Mouse (Mus musculus) right cerebral cortex, postnatal 14 days (tissue): ENCODE data around the gene Rcn3.
A peak's percentile ranks its signal among the peaks of the same experiment; 100 is the strongest.
"Not testable (repeated sequence)": the region's sequence is repeated elsewhere in the genome, so short reads cannot be mapped to it uniquely, and the experiment has no call there.

Experiments used
- DNase-seq: peaks from one replicate; pipeline ENCODE4 v3.0.0; 2022

The Rcn3 gene

DNA sequence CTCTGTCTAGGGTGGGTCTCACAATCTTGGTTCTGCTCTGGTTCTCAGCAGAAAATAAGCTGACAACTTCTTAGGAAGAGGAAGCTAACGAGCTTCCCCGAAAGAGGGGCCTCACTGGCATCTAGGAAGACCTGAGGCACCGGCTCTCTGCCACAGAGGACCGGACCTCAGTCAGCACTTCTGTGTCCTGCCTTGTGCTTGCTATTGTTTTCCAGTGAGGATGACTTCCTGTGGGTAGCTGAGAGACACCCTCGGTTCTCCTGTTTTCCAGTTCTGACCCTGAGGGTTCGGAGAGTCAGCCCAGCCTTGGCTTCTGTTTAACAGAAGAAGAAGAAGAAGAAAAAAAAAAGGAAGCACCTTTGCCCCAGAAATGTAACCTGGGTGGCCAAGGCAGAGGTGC is 5.5 kb upstream of the Rcn3 start:
- no peak for DNase-seq

DNA sequence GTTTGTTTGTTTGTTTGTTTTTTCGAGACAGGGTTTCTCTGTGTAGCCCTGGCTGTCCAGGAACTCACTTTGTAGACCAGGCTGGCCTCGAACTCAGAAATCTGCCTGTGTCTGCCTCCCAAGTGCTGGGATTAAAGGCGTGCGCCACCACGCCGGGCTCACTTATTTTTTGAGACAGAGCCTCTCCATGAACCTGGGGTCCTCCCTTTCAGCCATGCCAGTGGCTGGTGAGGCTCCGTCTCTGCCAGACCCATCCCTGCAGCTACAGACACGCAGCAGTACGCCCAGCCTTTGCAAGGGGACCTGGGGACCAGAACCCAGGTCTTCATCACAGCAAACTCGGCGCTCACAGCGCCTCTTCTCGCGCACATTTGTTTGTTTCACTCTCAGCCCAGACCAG is 3.9 kb upstream of the Rcn3 start:
- DNase-seq, result not testable (repeated sequence)

DNA sequence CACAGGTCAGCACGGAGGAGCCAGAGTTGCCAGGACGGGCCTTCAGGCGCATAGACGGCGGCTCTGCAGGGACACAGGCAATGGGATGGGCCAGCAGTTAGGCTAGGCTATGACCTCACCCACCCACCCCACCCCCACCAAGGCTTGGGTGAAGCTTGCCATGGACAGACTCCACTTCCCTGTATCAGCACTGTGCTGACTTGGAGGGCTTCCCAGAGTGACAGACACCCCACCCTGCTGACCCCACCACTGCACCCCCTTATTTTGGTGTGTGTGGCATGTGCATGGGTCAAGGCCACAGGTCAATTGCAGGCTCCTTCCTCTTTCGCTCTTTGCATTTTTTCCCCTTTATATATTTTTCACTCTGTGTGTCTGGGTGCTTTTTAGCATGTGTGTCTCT is 3.3 kb upstream of the Rcn3 start:
- DNase-seq, result no peak

DNA sequence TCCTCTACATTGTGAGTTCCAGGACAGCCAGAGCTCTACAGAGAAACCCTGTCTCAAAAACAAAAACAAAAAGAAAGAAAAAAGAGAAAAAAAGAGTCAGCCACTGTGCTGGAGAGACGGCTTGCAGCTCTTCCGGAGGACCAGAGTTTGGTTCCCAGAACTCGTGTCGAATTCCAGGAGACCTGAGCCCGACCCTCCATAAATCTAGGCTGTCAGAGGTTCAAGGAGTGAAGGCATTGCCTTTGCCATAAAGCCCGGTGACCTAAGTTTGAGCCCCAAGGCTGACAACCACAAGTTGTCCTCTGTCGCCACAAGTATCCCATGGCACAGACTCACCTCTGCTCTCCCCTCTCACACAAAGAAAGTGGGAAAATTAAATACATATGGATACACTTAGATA is 2.1 kb upstream of the Rcn3 start:
- no peak for DNase-seq

DNA sequence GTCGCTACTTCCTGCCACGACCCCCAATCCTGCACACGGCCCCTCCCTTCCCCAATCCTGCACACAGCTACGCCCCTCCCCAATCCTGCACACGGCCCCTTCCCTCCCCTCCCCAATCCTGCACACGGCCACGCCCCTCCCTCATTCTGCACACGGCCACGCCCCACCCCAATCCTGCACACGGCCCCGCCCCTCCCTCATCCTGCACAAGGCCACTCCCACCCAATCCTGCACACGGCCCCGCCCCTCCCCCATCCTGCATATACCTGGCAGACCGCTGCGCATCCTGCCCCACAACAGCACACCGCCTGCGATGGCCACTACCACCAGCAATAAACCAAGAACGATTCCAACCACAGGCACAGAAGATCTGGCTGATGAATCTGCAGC is 1.5 kb upstream of the Rcn3 start:
- no peak for DNase-seq

DNA sequence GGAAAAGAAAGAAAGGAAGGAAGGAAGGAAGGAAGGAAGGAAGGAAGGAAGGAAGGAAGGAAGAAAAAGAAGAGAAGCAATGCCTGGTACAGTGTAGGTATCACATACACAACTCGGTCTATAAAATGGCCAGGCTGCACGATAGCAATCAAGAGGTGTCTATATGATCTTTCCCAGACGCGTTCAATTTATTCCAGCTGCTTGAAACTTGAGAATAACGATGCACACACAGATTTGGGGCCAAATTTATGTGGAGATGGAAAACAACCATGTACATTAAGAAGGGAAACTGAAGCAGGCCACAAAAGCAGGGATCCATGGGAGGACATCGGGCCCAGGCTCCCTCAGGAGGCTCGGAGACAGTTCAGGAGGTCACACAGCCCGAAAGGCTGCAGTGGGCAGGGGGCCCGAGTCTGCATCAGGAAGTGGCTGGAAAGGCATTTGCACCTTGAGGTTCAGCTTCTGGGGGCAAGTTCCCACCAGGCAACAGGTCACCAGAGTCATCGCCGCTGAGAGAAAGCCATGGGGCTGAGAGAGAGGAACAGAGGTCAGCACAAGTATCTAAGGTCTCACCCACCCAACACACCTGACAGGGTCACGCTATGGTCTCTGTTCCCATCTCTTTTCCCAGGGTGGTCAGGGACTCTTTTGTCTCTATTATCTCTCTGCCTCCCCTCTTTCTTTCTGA is 951 bp upstream of the Rcn3 start:
- no peak for DNase-seq

DNA sequence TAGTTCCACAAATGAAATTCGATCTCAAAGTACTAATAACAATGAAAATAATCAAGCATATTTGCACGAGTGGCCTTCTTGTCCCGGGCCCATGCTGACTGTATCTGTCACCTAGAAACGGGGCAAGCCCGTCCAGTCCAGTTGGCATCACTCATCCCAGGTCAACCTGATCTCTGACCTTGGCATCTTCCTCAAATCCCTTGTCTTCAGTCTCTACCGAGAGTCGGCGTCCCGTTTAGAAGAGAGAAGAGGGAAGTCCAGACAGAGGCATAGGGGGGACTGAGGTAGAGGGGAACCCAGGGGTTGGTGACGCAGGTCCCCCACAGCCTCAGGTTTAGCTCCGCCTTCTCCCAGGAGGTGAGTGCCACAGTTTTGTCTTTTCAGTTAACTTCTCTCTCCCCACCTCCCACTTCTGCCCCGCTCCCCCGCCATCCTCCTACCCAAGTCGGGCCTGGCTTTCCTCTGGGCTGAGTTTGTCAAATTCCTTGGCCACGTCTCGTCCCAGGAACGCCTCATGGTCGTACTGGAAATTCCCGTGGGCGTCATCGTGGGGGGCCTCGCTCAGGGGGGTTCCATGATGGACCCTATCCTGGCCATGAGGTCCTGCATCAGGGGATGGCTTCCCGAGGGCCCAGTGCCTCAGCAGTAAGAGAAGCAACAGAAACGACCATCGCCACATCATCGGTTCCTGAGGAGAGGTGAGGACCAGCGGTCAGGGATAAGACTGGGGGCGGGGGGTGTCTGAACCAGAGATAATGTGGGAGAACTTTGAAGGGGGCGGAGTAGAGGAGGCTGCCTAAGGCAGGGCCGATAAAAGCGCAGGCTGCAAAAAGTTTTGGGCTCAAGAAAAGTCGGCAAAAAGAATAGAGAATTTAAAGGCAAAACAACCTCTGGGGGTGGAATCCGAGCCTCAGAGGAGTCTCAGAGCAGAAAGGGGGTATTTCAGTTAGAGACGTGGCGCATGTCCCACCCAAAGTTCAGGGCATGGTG is 725 bp downstream of the Rcn3 start:
- DNase-seq, result no peak

DNA sequence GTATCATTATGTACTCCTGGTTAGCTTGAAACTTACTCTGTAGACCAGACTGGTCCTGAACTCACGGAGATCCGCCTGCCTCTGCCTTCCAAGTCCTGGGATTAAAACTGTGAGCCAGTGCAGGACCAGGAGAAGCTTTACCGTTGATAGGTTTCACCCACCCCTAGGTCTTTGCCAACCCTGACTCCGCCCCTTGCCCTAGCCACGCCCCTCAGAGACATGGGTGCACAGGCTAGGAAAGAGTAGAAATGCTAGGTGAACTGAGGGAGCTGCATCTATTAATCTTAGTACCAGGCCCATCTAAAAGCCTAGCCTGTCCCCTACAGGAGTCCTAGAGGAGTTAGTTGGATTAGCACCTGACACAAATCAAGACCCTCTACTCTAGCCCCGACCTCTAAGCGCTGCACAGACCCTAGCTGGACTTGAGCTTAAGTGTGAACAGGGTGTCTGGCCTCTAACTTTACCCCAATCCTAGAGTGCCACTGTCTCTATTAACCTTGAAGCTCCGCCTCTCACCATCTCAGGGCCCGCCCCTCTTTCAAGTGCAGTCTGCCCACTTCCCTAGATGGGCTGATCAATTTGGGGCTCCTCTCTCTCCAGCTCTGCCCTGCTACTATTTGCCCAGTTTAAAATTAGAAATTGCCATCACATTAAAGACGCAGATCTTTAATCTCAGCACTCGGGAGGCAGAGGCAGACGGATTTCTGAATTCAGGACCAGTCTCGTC is 1.6 kb downstream of the Rcn3 start:
- no peak for DNase-seq

DNA sequence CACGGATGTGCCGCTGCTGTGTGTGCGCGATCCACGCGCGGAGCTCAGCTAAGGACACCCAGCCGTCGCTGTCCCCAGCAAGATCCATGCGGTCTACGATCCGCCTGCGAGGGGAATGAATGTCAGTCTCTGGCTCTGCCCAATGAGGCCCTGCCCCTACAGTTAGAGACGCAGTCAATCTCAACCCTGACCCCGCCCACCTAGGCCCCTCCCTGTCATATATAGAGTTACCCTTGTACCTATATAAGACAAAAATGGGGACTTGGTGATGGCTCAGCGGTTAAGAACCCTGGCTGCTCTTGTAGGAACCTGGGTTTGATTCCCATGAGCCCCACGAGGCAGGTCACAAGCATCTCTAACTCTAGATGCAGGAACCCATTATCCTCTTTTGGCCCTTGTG is 3.4 kb downstream of the Rcn3 start:
- DNase-seq, result no peak

DNA sequence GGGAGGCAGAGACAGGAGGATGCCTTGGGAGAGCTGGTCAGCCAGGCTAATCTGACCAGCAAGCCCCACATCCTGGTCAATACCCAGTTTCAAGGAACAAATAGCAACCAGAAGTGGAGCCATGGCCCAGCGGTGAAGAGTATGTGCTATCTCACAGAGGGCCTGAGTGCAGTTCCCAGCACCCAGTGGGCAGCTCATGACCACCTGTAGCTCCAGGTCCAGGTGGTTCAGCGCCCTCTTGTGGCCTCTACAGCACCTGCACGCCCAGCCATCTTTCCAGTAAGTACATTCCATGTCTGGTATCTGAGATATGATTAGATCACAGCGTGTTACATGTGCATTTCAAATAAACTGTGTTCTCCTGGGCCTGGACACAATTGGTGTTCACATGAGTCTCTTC is 5.9 kb downstream of the Rcn3 start:
- no peak for DNase-seq

DNA sequence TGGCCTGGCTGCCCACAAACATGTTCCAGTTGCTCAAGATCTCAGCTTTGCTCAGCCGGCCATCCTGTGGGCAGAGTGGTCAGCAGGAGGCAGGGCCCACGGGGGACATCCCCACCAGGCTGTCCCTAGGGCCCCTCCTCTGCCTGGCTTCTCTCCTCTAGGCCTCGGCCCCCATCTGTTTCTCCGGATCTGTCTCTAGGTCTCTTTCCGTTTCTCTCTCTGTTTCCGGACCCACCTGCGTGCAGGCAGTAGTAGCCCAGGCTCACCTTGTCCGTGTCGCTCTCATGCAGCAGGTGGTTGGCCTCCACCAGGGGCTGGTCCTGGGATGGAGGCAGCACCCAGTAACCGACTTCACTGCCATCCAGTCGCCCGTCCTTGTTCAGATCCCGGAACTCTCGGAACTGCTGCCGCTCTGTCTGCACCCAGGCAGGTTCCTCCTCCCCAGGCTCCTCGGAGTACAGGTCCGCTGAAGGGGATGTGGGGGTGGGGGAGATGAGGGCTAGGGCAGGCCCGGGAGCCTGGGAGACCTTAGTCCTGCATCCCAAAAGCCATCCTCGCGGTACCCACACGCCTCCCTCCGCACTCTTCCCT is 8.6 kb downstream of the Rcn3 start:
- DNase-seq, result no peak

DNA sequence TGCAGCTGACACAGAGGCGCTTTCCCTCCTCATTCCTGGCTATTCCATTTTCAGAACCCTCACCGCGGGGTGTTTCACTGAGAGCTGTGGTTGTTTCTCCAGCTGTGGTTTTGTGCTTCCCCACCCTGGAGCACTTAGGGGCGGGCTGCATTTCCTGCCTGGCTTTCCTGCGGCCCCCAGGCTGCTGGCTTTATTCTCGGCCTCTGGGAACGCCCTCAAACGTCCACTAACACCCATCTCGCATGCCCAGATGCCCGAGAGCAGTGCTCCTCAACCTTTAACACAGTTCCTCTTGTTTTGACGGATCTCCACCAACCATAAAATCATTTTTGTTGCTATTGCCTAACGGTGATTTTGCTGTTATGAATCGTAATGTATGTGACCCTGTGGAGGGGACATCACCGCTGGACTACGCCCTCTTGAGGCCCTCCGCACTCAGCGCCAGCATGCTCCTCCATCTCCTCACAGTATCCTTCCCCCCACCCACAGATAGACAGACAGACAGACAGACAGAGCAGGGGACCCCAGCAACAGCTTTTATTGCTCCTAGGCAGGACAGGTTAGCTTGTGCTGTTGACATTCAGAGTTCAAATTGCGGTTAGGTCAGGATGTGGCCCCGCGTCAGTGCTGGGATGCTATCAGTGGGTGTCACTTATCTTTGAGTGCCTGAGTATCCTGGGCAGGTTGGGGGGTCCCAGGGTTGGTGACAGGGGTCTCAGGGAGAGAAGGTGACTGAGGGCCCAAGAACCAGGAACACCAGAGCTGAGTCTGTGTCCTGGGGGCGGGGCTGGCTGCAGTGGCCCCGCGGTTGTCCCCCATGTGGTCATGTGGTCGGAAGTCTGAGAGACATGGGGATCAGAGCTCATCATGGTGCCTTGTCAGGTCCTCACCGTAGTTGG is 9.4 kb downstream of the Rcn3 start:
- no peak for DNase-seq

DNA sequence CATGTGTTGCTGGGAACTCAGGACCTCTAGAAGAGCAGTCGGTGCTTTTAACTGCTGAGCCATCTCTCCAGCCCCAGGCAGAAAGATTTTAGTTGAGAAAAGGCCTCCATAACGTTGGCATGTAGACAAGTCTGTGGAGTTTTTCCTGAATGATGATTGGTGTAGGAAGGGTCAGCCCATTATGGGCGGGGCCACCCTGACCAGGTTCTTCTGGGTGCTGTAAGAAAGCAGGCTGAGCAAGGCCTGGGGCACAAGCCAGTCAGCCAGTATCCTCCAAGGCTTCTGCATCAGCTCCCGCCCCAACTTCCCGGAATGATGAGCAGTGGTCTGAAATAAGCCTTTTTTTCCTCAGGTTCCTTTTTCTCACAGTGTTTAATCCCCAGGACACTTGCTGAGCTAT is 11.0 kb downstream of the Rcn3 start:
- DNase-seq, result no peak

DNA sequence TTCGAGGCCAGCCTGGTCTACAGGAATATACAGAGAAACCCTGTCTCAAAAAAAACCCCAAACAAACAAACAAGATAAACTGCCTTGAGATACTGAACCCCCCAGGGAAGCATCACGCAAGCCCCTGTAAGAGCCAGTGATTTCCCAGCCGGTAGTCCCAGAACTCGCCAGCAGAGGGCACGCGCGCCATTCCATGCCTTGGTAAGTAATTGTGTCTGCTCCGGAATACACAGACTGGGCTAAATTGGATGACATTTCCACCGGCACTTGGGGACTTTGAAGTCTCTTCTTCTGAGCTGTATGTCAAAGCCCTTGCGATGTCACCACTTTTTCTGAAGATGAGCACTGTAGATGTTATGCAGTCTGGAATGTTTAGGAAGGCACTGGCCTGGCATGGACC is 12.2 kb downstream of the Rcn3 start:
- DNase-seq, result peak; percentile 90

DNA sequence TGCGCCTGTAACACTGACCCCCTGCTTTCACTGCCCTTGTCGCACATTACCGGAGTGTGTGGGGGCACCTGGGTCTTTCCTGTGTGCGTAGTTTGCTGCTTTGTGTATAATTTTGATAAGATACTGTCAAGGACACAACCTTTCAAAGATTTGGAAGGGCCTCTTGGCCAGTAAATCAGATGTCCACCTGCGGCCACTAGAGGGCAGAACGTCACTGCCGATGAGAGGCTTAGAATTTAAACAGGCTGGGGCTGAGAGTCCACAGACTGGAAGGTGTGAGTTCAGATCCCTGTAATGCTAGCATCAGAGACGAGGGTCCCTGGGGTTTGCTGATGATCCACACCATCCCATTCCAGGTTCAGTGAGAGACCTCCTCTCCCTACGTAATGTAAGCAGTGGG is 13.5 kb downstream of the Rcn3 start:
- peak; percentile 75 for DNase-seq

DNA sequence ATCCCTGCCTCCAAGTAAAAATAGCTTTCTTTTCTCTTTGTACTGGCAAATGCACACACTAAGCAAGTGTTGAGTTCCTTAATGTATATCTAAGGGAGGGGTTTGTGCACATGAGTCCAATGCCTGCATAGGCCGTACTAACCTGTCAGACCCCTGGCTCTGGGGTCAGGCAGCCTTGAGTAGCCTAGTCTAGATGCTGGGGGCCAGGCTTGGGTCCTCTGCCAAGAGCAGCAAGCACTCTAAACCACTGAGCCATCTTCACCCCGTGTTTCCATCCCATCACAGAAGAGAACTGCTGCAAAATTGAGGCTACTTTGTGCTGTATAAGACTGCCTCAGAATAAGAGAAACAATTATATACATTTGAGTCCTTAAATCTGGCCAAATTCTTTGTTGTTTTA is 14.2 kb downstream of the Rcn3 start:
- no peak for DNase-seq

DNA sequence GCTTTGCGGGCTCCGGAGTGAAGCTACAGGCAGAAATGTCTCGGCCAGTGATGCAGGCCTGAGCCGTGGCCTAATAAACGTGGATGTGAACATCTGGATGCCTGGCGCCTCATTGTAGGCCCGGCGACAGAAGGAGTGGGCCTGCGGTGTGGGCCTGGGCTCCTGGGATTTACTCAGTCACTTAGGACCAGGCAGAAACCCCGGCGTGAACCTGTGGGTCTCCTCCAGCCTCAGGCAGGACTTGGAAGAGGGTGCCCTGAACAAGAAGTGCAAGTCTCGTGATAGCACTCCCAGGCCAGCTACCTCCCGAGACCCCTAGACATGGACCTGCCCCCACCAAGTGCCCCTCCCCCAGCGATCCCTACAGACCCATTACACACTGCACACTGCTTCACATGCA is 14.7 kb downstream of the Rcn3 start:
- no peak for DNase-seq

DNA sequence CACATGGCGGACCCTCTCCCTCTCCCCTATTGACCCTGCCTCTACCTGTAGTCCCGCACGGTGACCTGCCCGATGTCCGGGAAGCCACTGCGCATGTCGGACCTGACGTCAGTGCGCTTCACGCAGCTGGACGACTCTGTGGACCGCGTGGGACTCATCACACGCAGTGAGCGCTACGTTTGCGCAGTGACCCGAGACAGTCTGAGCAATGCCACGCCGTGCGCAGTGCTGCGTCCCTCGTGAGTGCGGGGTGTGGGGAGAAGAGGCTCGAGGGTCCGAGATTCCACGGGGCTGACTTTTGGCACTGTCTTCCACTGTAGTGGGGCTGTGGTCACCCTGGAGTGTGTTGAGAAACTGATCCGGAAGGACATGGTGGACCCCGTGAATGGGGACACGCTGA is 15.5 kb downstream of the Rcn3 start:
- no peak for DNase-seq

DNA sequence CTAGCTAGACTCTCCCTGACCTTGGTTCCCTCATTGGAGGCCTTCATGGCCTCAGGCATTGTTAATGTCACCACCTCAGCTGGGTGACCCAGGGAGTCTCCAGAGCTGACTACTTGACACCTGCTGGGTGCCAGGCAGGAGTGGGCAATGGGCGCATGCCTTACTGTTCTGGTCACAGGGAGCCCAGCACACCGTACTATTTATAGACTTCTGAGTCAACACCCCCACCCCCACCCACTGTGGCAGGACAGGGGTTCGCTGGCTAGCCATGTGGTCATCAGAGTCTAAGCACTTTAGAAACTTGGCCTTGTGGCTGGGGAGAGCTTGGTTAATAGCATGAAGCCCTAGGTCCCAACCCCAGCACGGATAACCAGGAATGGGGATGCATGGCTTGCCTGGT is 16.6 kb downstream of the Rcn3 start:
- DNase-seq, result no peak

DNA sequence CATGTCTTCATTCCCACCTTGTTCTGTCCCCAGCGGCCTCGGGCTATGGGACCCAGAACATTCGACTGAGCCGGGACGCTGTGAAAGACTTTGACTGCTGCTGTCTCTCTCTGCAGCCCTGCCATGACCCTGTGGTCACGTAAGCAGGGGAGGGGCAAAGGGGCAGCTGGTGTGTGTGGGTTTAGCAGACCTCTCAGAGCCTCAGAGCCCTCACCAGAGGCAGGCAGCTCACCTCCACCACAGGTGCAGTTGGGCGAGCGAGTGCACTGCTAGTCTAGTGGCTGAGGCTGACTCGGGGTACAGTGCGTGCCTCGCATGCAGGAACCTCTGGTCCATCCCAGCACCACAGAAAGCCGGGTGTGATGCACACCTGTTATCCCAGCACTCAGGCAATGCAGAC is 18.1 kb downstream of the Rcn3 start:
- DNase-seq, result no peak

DNA sequence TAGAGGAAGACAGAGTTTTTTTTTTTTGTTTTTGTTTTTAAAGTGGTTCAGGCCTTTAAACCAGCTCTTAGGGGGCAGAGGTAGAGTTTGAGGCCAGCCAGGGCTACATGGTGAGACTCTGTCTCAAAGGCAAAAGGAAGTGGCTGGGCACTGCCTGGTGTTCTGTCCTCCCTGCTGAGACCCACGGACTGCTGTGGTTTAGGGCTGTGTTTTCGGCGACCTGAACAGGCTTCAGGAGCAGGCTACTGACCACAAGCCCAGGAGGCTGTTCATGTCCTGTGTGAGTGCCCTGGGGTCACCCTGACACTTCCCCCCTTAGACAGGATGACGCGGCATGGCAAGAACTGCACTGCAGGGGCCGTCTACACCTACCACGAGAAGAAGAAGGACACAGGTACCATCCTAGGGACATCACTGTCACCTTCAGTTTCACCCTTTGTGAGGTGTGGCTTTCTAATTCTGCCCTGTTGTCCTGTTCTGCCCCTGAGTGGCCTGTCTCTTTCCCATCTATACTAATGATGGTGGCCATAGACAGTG is 18.8 kb downstream of the Rcn3 start:
- no peak for DNase-seq

DNA sequence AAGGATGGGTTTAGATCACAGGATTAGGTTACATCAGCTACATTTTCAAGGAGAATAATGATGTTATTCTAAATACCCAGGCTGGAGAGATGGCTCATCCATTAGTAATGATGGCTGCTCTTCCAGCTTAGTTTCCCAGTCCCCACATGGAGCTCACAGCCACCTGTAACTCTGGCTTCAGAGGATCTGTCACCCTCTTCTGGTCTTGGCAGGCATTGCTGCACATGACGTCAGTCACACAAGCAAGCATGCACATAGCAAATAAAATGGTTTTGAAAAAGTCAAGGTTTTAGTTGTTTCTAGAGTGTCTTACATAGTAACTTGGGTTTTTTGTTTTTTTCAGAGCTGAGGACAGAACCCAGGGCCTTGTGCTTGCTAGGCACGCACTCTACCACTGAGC is 19.8 kb downstream of the Rcn3 start:
- DNase-seq, result no peak
